Mouse (Mus musculus) lung, adult 2 months (tissue): Measurements from ENCODE around the gene Hlx.

Source experiments
- CTCF ChIP-seq: fragments of 200-500 bp; IDR thresholded peaks from 2 replicates; pipeline ENCODE4 v1.5.1; 2011; ENCODE audit warnings: mild to moderate bottlenecking, low read length, control low read depth; ENCODE audit not compliant: insufficient read depth
- POLR2A ChIP-seq: fragments of 200-500 bp; IDR thresholded peaks from 2 replicates; pipeline ENCODE4 v1.6.1; 2011; ENCODE audit warnings: low read depth, mild to moderate bottlenecking, control low read depth, low read length, borderline replicate concordance; ENCODE audit errors: extremely low read depth

GRCm38 (mm10) chr1:184692204-184692904, 40.1 kb downstream of the Hlx start:
- TF ChIP-seq CTCF = no peak
- no peak for TF ChIP-seq POLR2A
